Mouse (Mus musculus) brain, adult 10 weeks (tissue): ENCODE measurements around the gene Lipa. TPM values are rescaled to one million over a fixed set of nuclear protein-coding genes. Genes with fewer than 3 reads are reported as not detected.

ENCODE experiments used
- polyA plus RNA-seq: library from polyadenylated mRNA; stranded (reverse); fragments of 350-450 nt; fragmentation: Illumina TruSeq; extraction: RNeasy Lipid Tissue Mini Kit (QIAGEN cat#74804); gene quantifications from one replicate; pipeline ENCODE4 v1.2.3, GENCODE M21; 2015; ENCODE audit warnings: low read depth, low replicate concordance

Gene Lipa
- 22.1 TPM for polyA plus RNA-seq

DNA sequence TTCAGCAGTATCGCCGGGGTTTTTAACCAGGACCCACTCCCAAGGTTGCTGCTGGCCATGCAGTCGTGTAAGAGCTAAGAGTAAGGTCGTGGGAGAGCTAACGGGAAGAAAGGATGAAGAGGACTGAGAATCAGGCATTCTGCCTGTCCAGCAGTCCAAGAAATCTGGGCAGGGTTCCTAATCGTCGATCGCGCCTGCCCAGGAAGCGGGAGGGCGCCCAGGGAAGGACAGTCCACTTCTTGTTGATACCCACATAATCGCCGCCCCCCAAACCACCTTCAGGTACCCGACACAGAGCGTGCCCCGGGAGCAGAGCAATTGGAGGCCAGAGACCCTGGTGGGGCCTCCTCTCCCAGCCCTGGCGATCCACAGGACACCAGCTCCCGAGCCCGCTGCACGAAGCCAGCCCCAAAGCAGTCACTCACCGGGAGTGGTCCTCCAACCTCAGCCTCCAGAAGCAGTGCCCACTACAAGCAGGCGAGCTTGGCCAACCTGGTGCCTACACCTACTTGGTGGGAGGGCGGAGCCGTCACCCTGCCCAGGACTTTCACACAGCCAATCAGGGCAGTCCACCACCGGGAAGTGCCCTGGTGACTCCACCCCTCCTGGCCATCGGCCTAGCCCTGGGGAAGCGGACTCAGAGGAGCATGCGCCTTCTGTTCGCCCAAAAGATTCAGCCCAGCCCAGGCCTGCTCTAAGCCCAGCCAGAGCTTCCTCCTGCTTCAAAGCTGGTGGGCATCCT is at the start of gene Lipa:
Gene Lipa, minus strand, starts transcription at position 534 of the 742 bp plus-strand sequence.

DNA sequence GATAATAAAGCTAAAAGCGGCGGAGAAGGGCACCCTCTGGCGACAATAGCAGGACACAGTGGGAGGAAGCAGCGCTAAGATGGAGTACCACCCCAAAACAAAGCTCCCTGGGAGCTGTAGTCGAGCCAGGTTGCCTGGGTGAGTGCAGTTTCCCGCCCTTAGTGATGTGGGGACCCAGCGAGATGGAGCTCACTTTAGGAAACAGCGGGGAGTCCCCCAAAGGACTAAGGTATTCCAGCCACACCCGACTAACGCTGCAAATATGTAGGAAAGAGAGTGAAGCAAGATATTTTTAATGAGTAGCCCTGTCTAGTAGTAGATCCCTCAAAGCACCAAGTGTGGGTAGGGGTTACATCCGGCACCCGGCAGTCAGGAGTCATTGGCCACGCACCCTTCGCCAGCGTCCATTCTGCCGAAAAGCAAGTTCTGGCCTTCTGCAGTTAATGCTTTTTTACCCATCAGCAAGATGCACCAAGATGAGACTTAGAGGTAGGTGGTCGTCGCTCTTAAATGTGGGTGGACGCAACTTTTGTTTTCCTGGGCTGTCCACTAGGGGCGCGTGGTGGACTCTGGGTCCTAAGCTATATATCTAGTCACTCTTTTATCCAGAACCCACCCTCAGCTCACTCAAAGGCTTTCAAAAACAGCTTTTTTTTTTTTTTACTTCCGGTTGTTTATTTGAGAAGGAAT is 23.4 kb upstream of the Lipa start, which contains the start of gene Ifit2:
Gene Ifit2, plus strand, starts transcription at position 161 of the 690 bp plus-strand sequence.

GRCm38 (mm10) chr19:34474991-34475971 is 52.0 kb downstream of the Lipa start, which contains the start of gene Ch25h:
Gene Ch25h, minus strand, starts transcription at chr19:34475164.

Other genes with a start within 250 kb of the Lipa start
- gene Fas, start 236.8 kb downstream of the Lipa start, polyA plus RNA-seq, result 3.0 TPM
- 0.33 TPM for gene Ch25h, start 52.3 kb downstream of the Lipa start, polyA plus RNA-seq
- gene Ifit2, start 23.2 kb upstream of the Lipa start, polyA plus RNA-seq, result 7.1 TPM
- gene Ifit3, start 56.1 kb upstream of the Lipa start, polyA plus RNA-seq, result 13.5 TPM
- gene Ifit1bl1, start 74.5 kb upstream of the Lipa start, polyA plus RNA-seq, result 5.8 TPM
- gene Ifit3b, start 80.5 kb upstream of the Lipa start, polyA plus RNA-seq, result 5.2 TPM
- gene Ifit1bl2, start 113.3 kb upstream of the Lipa start, polyA plus RNA-seq, result 0.88 TPM
- gene Ifit1, start 113.4 kb upstream of the Lipa start, polyA plus RNA-seq, result 2.1 TPM
- 1.6 TPM for gene Slc16a12, start 219.8 kb upstream of the Lipa start, polyA plus RNA-seq